Mouse (Mus musculus) lung, adult 2 months (tissue): ENCODE measurements around the gene Gm20662.

Experiments used
- CTCF ChIP-seq: fragments of 200-500 bp; IDR thresholded peaks from 2 replicates; pipeline ENCODE4 v1.5.1; 2011; ENCODE audit warnings: mild to moderate bottlenecking, low read length, control low read depth; ENCODE audit not compliant: insufficient read depth
- POLR2A ChIP-seq: fragments of 200-500 bp; IDR thresholded peaks from 2 replicates; pipeline ENCODE4 v1.6.1; 2011; ENCODE audit warnings: low read depth, mild to moderate bottlenecking, control low read depth, low read length, borderline replicate concordance; ENCODE audit errors: extremely low read depth

DNA sequence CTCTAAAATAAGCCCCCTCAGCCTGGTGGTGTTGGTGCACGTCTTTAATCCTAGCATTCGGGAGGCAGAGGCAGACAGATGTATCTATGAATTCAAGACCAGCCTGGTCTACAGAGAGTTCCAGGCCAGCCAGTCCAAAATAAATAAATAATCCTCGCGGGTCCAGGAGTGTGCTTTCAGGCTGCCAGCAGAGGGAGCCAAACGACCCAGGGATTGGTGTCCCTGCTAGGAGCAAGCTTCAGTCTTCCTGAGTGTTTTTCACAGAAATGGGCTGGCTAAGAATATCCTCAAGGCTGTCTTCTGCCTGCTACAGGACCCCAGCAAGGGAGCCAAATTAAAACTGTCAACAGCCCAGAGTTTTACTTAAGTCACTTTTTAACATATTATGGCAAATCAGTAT lies 32.4 kb upstream of the Gm20662 start:
- no peak for TF ChIP-seq POLR2A
- TF ChIP-seq CTCF = peak; percentile 97
